ENCODE assay signal across 9 mouse cellular contexts in genomic region chr2:180051986-180052733, GRCm38 (mm10). TPM values are rescaled to one million over a fixed set of nuclear protein-coding genes. Genes with fewer than 3 reads are reported as not detected.
A peak's percentile ranks its signal among the peaks of the same experiment; 100 is the strongest.
DNase-seq lines count a peak whose midpoint lies in the region; ATAC-seq and TF ChIP-seq lines count a peak whose summit lies in the region.
"Had no signal": no experiment of that assay in that cellular context is flagged by ENCODE, and none has a peak within 500 bp of the region (broad histone marks: within the 10 kb centered on the region; RNA-seq: fewer than 3 reads in every experiment).

No protein-coding gene starts in this region.

- peaks cover 3% of the 10 kb centered on the region; the same call in 1 of the 2 replicates for H3K36me3 ChIP-seq in liver, adult 2 months (ENCODE audit: control insufficient read depth, insufficient read depth, low read length)
- peaks cover 14% of the 10 kb centered on the region for H3K36me3 ChIP-seq in liver, embryonic 11.5 days (ENCODE audit: control insufficient read depth, insufficient read depth, low read length)

- no peak overlapping the region for H3K4me3 ChIP-seq in liver, adult 2 months (ENCODE audit: insufficient read depth, low read depth, low read length)
- H3K4me3 ChIP-seq in liver, embryonic 11.5 days (ENCODE audit: low read depth, low read length), result no peak overlapping the region
- H3K4me3 ChIP-seq in embryonic fibroblast, embryonic 13.5 days (ENCODE audit: insufficient read depth, low read length), result no peak overlapping the region

- no peaks in the 10 kb centered on the region for H3K4me1 ChIP-seq in liver, adult 2 months (ENCODE audit: control insufficient read depth, insufficient read depth, low read length)
- H3K4me1 ChIP-seq in liver, embryonic 11.5 days (replicated peaks; ENCODE audit: control insufficient read depth, insufficient read depth, low read length), result no peaks in the 10 kb centered on the region
- H3K4me1 ChIP-seq in embryonic fibroblast, embryonic 13.5 days (ENCODE audit: control insufficient read depth, insufficient read depth, low read length), result no peaks in the 10 kb centered on the region

- H3K27me3 ChIP-seq in liver, adult 2 months (ENCODE audit: control insufficient read depth, insufficient read depth, low read length), result no peaks in the 10 kb centered on the region
- no peaks in the 10 kb centered on the region for H3K27me3 ChIP-seq in liver, embryonic 11.5 days (replicated peaks; ENCODE audit: control insufficient read depth, insufficient read depth, low read length)

- WGBS in liver, adult 2 months, result 94% methylated on average over 14 of the region's 14 CpGs
- 86% methylated on average over 14 of the region's 14 CpGs for WGBS in liver, embryonic 11.5 days

- 0 out of 2 replicates have a peak, but pooled peaks cover 4% of the 10 kb centered on the region for H3K79me2 ChIP-seq in liver, adult 2 months (ENCODE audit: control insufficient read depth, insufficient read depth, low read length)

- no peaks in the 10 kb centered on the region for H3K9me3 ChIP-seq in liver, embryonic 11.5 days (ENCODE audit: control insufficient read depth, low read length)

- TF ChIP-seq POLR2A in liver, adult 2 months (IDR thresholded peaks at IDR 0.05; ENCODE audit: extremely low read depth, insufficient read depth, low read length), result no peak
- TF ChIP-seq POLR2A in embryonic fibroblast, embryonic 13.5 days (IDR thresholded peaks at IDR 0.05; ENCODE audit: low read depth, low read length), result no peak

- peak; percentile 49 for TF ChIP-seq CTCF in liver, adult 2 months (IDR thresholded peaks at IDR 0.05; ENCODE audit: low read depth, low read length)
- peak; percentile 48; the same call in 1 of the 2 replicates for TF ChIP-seq CTCF in embryonic fibroblast, embryonic 13.5 days (IDR thresholded peaks at IDR 0.05; ENCODE audit: borderline replicate concordance, insufficient read depth, low read length)

- no peak overlapping the region for H3K27ac ChIP-seq in liver, adult 2 months (replicated peaks; ENCODE audit: insufficient read depth, low read depth, low read length)
- no peak overlapping the region for H3K27ac ChIP-seq in liver, embryonic 11.5 days (ENCODE audit: low read depth, low read length)
- H3K27ac ChIP-seq in embryonic fibroblast, embryonic 13.5 days (ENCODE audit: insufficient read depth, low read length), result no peak overlapping the region

- H3K9ac ChIP-seq in liver, adult 2 months (ENCODE audit: low read depth, low read length), result no peak overlapping the region
- no peak overlapping the region for H3K9ac ChIP-seq in liver, embryonic 11.5 days (ENCODE audit: low read depth, low read length)

- DNase-seq in embryo, embryonic 10 days (ENCODE audit: low spot score), result peak; percentile 61
- DNase-seq in embryo, embryonic 9.5 days (ENCODE audit: extremely low spot score), result no peak
- no peak for DNase-seq in liver, adult 2 months (ENCODE audit: extremely low read depth, low read depth, low spot score)
- no peak for DNase-seq in liver, embryonic 11.5 days (ENCODE audit: low spot score)
- peak; percentile 52 for DNase-seq in naive thymus-derived CD4-positive, alpha-beta T cell, adult 2 months (ENCODE audit: low read depth)
- no peak for DNase-seq in T-cell, adult 2 months (ENCODE audit: low spot score)
- no peak for DNase-seq in adrenal gland, adult 8-10 months

- ATAC-seq in liver, embryonic 11.5 days (replicated peaks; ENCODE audit: low FRiP score), result no peak

- no peak overlapping the region for H3K4me2 ChIP-seq in liver, embryonic 11.5 days

RNA-seq across cellular contexts. Expression of gene Ss18l1, which starts 9.9 kb away (rescaled TPM):
- total RNA-seq in liver, adult 2 months (2014; rRNA removed), result 2.0 and 2.3 TPM in 2 replicates
- polyA plus RNA-seq in liver, adult 2 months (2012; rRNA removed), result 3.8 and 4.6 TPM in 2 replicates
- 2.6 and 2.7 TPM in 2 replicates for polyA plus RNA-seq in liver, embryonic 11.5 days (2014; fragmentation: Nextera tagmentation; extraction: Ambion mirVana)
- 3.4 and 3.9 TPM in 2 replicates for polyA plus RNA-seq in embryonic fibroblast, embryonic 13.5 days (2011; ENCODE audit: insufficient read length, low read depth, missing spikeins)
- 10 to 100 TPM in 3 of 4 experiments, 1 to 10 TPM in 1; 9.9 to 14.3 (median 11.7) TPM for total RNA-seq in adrenal gland, adult 8-10 months (2022)

RNA-seq across cellular contexts. Expression of gene Psma7, which starts 9.9 kb away (rescaled TPM):
- total RNA-seq in liver, adult 2 months (2014; rRNA removed), result 191 and 199 TPM in 2 replicates
- 155 and 160 TPM in 2 replicates for polyA plus RNA-seq in liver, adult 2 months (2012; rRNA removed)
- polyA plus RNA-seq in liver, embryonic 11.5 days (2014; fragmentation: Nextera tagmentation; extraction: Ambion mirVana), result 710 and 721 TPM in 2 replicates
- 163 and 173 TPM in 2 replicates for polyA plus RNA-seq in embryonic fibroblast, embryonic 13.5 days (2011; ENCODE audit: insufficient read length, low read depth, missing spikeins)
- total RNA-seq in adrenal gland, adult 8-10 months (2022), result 100 to 1,000 TPM; 195 to 232 (median 215) TPM

RNA-seq across cellular contexts. Expression of gene Mtg2, which starts 18.2 kb away (rescaled TPM):
- total RNA-seq in liver, adult 2 months (2014; rRNA removed), result 19.6 and 22.4 TPM in 2 replicates
- polyA plus RNA-seq in liver, adult 2 months (2012; rRNA removed), result 15.6 and 17.8 TPM in 2 replicates
- 23.1 and 28.2 TPM in 2 replicates for polyA plus RNA-seq in liver, embryonic 11.5 days (2014; fragmentation: Nextera tagmentation; extraction: Ambion mirVana)
- polyA plus RNA-seq in embryonic fibroblast, embryonic 13.5 days (2011; ENCODE audit: insufficient read length, low read depth, missing spikeins), result 11.4 and 15.2 TPM in 2 replicates
- 10 to 100 TPM; 17.3 to 26.1 (median 21.6) TPM for total RNA-seq in adrenal gland, adult 8-10 months (2022)

RNA-seq across cellular contexts. Expression of gene Lsm14b, which starts 27.4 kb away (rescaled TPM):
- 15.0 and 19.3 TPM in 2 replicates for total RNA-seq in liver, adult 2 months (2014; rRNA removed)
- 14.5 and 15.4 TPM in 2 replicates for polyA plus RNA-seq in liver, adult 2 months (2012; rRNA removed)
- 2.7 and 3.0 TPM in 2 replicates for polyA plus RNA-seq in liver, embryonic 11.5 days (2014; fragmentation: Nextera tagmentation; extraction: Ambion mirVana)
- 54.7 and 63.3 TPM in 2 replicates for polyA plus RNA-seq in embryonic fibroblast, embryonic 13.5 days (2011; ENCODE audit: insufficient read length, low read depth, missing spikeins)
- total RNA-seq in adrenal gland, adult 8-10 months (2022), result 10 to 100 TPM; 41.8 to 54.8 (median 48.5) TPM

RNA-seq across cellular contexts. Expression of gene Hrh3, which starts 52.1 kb away (rescaled TPM):
- total RNA-seq in liver, adult 2 months (2014; rRNA removed), result 0.07 TPM in 1 of 2 replicates, not detected in the other
- polyA plus RNA-seq in liver, adult 2 months (2012; rRNA removed), result not detected in 2 replicates
- not detected in 2 replicates for polyA plus RNA-seq in liver, embryonic 11.5 days (2014; fragmentation: Nextera tagmentation; extraction: Ambion mirVana)
- not detected in 2 replicates for polyA plus RNA-seq in embryonic fibroblast, embryonic 13.5 days (2011; ENCODE audit: insufficient read length, low read depth, missing spikeins)
- under 1 TPM; 0.17 to 0.89 (median 0.27) TPM for total RNA-seq in adrenal gland, adult 8-10 months (2022)
- polyA plus RNA-seq: liver, embryonic 16.5 days had no signal

Comparison
In these comparisons a context has a peak if more than half of its experiments do, and no peak if none do; other contexts are left out.
1. DNase-seq: peak in embryo, embryonic 10 days (single experiment) and naive thymus-derived CD4-positive, alpha-beta T cell, adult 2 months (single experiment); none in embryo, embryonic 9.5 days (single experiment), liver, adult 2 months (single experiment), liver, embryonic 11.5 days (single experiment), T-cell, adult 2 months (single experiment) and adrenal gland, adult 8-10 months (single experiment).